Mouse (Mus musculus) pancreas, adult 10 weeks (tissue): Measurements from ENCODE around the gene Gm4779. TPM values are rescaled to one million over a fixed set of nuclear protein-coding genes. Genes with fewer than 3 reads are reported as not detected.

ENCODE experiments used
- polyA plus RNA-seq: library from polyadenylated mRNA; stranded (reverse); fragments of 350-450 nt; fragmentation: Illumina TruSeq; extraction: RNeasy Lipid Tissue Mini Kit (QIAGEN cat#74804); gene quantifications from one replicate; pipeline ENCODE4 v1.2.3, GENCODE M21; 2015; ENCODE audit warnings: low read depth, low replicate concordance; ENCODE audit not compliant: insufficient read depth

The Gm4779 gene
- not detected for polyA plus RNA-seq

DNA sequence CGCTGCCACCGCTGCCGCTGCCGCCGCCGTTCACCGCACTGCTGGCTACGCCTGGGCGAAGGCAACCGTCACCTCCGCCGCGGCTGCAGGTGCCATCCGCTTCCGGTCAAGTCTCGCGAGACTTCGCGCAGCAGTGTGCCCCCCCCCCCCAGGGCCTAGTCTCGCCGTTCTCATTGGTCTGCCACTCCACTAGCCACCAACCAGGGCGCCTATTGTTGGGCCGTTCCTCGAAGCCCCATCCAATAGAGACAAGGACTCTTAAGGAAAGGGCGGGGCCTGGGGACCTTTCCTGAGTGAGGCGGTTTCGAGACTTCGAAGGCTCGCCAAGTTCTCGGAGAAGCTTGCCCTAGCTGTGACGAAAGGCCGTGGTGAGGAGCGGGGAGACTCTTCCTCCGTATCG is at the start of gene Gm4779, which contains the start of gene 8030474K03Rik:
Gm4779 (minus strand) TSS at position 82 of the 400 bp plus-strand sequence.
8030474K03Rik (plus strand) TSS at position 315 of the 400 bp plus-strand sequence.

Other genes starting within 250 kb of the Gm4779 start
- gene Ogt, start 154.4 kb downstream of the Gm4779 start, polyA plus RNA-seq: 47.6 TPM
- gene Cxcr3, start 60.2 kb downstream of the Gm4779 start, polyA plus RNA-seq: not detected
- not detected for gene 8030474K03Rik, start 233 bp upstream of the Gm4779 start, polyA plus RNA-seq
- 1.9 TPM for gene Nhsl2, start 55.0 kb upstream of the Gm4779 start, polyA plus RNA-seq